Mouse (Mus musculus): ENCODE data around the gene Foxo6.

GRCm38 (mm10) chr4:120247412-120247811 lies 39.7 kb downstream of the Foxo6 start:
- no peak for TF ChIP-seq CTCF (IDR thresholded peaks at IDR 0.05; ENCODE audit: low read depth, low read length)
- TF ChIP-seq EP300 (IDR thresholded peaks at IDR 0.05; ENCODE audit: insufficient read depth, low read depth, low read length) = no peak
